Mouse (Mus musculus): Measurements from ENCODE around the gene Wdr47. TPM values are rescaled to one million over a fixed set of nuclear protein-coding genes. Genes with fewer than 3 reads are reported as not detected.
"Not testable (repeated sequence)": the region's sequence is repeated elsewhere in the genome, so short reads cannot be mapped to it uniquely, and the experiment has no call there.

Gene Wdr47
- polyA plus RNA-seq, 1 experiment from 2014 or later = 103 TPM

GRCm38 (mm10) chr3:108591530-108592522 lies 747 bp downstream of the Wdr47 start:
- Histone ChIP-seq H3K9ac (ENCODE audit: low read depth, low read length) (peak overlapping the region; percentile 95), H3K9me3 (ENCODE audit: control insufficient read depth, low read length) (no peaks in the 10 kb centered on the region), H3K36me3 (ENCODE audit: control insufficient read depth, insufficient read depth, low read length) (no peaks in the 10 kb centered on the region), H3K27me3 (replicated peaks; ENCODE audit: control insufficient read depth, insufficient read depth, low read length) (no peaks in the 10 kb centered on the region), H3K4me1 (ENCODE audit: control insufficient read depth, insufficient read depth, low read depth, low read length) (peaks cover 4% of the 10 kb centered on the region), H3K4me2 (ENCODE audit: low read length) (peak overlapping the region; percentile 70), H3K4me3 (ENCODE audit: low read length) (peak overlapping the region; percentile 88), H3K27ac (ENCODE audit: low read depth, low read length) (peak overlapping the region; percentile 96)
- ATAC-seq = peak; percentile 84
- WGBS = 0% methylated on average over 55 of the region's 61 CpGs

- ATAC-seq = no peak
- Histone ChIP-seq H3K4me3 (ENCODE audit: low read length) (no peak overlapping the region), H3K36me3 (ENCODE audit: control insufficient read depth, insufficient read depth, low read length) (peaks cover 5% of the 10 kb centered on the region), H3K4me1 (ENCODE audit: control insufficient read depth, insufficient read depth, low read depth, low read length) (no peaks in the 10 kb centered on the region), H3K27ac (ENCODE audit: low read depth, low read length) (no peak overlapping the region), H3K4me2 (ENCODE audit: low read length) (no peak overlapping the region), H3K27me3 (replicated peaks; ENCODE audit: control insufficient read depth, insufficient read depth, low read length) (no peaks in the 10 kb centered on the region), H3K9me3 (ENCODE audit: control insufficient read depth, low read length) (no peaks in the 10 kb centered on the region), H3K9ac (ENCODE audit: low read depth, low read length) (no peak overlapping the region)
- WGBS = 61% methylated on average over 3 of the region's 3 CpGs
Observed at GRCm38 (mm10) chr3:108608906-108609305, 17.8 kb downstream of the Wdr47 start.

- Histone ChIP-seq H3K9me3 (ENCODE audit: control insufficient read depth, low read length) (no peaks in the 10 kb centered on the region), H3K27ac (ENCODE audit: low read depth, low read length) (no peak overlapping the region), H3K4me2 (ENCODE audit: low read length) (no peak overlapping the region), H3K4me1 (ENCODE audit: control insufficient read depth, insufficient read depth, low read depth, low read length) (no peaks in the 10 kb centered on the region), H3K9ac (ENCODE audit: low read depth, low read length) (no peak overlapping the region), H3K27me3 (replicated peaks; ENCODE audit: control insufficient read depth, insufficient read depth, low read length) (no peaks in the 10 kb centered on the region), H3K36me3 (ENCODE audit: control insufficient read depth, insufficient read depth, low read length) (peaks cover 16% of the 10 kb centered on the region), H3K4me3 (ENCODE audit: low read length) (no peak overlapping the region)
- no peak for ATAC-seq
- 94% methylated on average over 5 of the region's 5 CpGs for WGBS
Observed at GRCm38 (mm10) chr3:108634761-108635160, 43.7 kb downstream of the Wdr47 start.

- WGBS = 67% methylated on average over 4 of the region's 4 CpGs
- no peak overlapping the region for H3K9ac ChIP-seq (ENCODE audit: low read depth, low read length)
- H3K4me1 ChIP-seq (ENCODE audit: control insufficient read depth, insufficient read depth, low read depth, low read length) = no peaks in the 10 kb centered on the region
- H3K4me2 ChIP-seq (ENCODE audit: low read length) = no peak overlapping the region
- H3K4me3 ChIP-seq (ENCODE audit: low read length) = no peak overlapping the region
- H3K27me3 ChIP-seq (replicated peaks; ENCODE audit: control insufficient read depth, insufficient read depth, low read length) = no peaks in the 10 kb centered on the region
- H3K36me3 ChIP-seq (ENCODE audit: control insufficient read depth, insufficient read depth, low read length) = peaks cover 19% of the 10 kb centered on the region
- no peak for ATAC-seq
- H3K27ac ChIP-seq (ENCODE audit: low read depth, low read length) = no peak overlapping the region
- no peaks in the 10 kb centered on the region for H3K9me3 ChIP-seq (ENCODE audit: control insufficient read depth, low read length)
Observed at GRCm38 (mm10) chr3:108639412-108639811, 48.3 kb downstream of the Wdr47 start.

- 89% methylated on average over 4 of the region's 4 CpGs for WGBS
- H3K9me3 ChIP-seq (ENCODE audit: control insufficient read depth, low read length) = no peaks in the 10 kb centered on the region
- ATAC-seq = no peak
- no peaks in the 10 kb centered on the region for H3K27me3 ChIP-seq (replicated peaks; ENCODE audit: control insufficient read depth, insufficient read depth, low read length)
- no peak overlapping the region for H3K27ac ChIP-seq (ENCODE audit: low read depth, low read length)
- no peak overlapping the region for H3K9ac ChIP-seq (ENCODE audit: low read depth, low read length)
- H3K4me1 ChIP-seq (ENCODE audit: control insufficient read depth, insufficient read depth, low read depth, low read length) = no peaks in the 10 kb centered on the region
- H3K4me2 ChIP-seq (ENCODE audit: low read length) = no peak overlapping the region
- H3K36me3 ChIP-seq (ENCODE audit: control insufficient read depth, insufficient read depth, low read length) = peaks cover 28% of the 10 kb centered on the region
- no peak overlapping the region for H3K4me3 ChIP-seq (ENCODE audit: low read length)
Observed at GRCm38 (mm10) chr3:108640998-108641397, 49.9 kb downstream of the Wdr47 start.

GRCm38 (mm10) chr3:108644856-108645255 lies 53.8 kb downstream of the Wdr47 start:
- Histone ChIP-seq H3K27me3 (replicated peaks; ENCODE audit: control insufficient read depth, insufficient read depth, low read length) (no peaks in the 10 kb centered on the region), H3K9ac (ENCODE audit: low read depth, low read length) (no peak overlapping the region), H3K4me1 (ENCODE audit: control insufficient read depth, insufficient read depth, low read depth, low read length) (no peaks in the 10 kb centered on the region), H3K36me3 (ENCODE audit: control insufficient read depth, insufficient read depth, low read length) (peaks cover 16% of the 10 kb centered on the region), H3K9me3 (ENCODE audit: control insufficient read depth, low read length) (no peaks in the 10 kb centered on the region), H3K27ac (ENCODE audit: low read depth, low read length) (no peak overlapping the region), H3K4me3 (ENCODE audit: low read length) (no peak overlapping the region), H3K4me2 (ENCODE audit: low read length) (no peak overlapping the region)
- no peak for ATAC-seq
- 92% methylated on average over 3 of the region's 3 CpGs for WGBS

- no peak overlapping the region for H3K4me3 ChIP-seq (ENCODE audit: low read length)
- H3K36me3 ChIP-seq (ENCODE audit: control insufficient read depth, insufficient read depth, low read length) = peaks cover 16% of the 10 kb centered on the region
- no peaks in the 10 kb centered on the region for H3K4me1 ChIP-seq (ENCODE audit: control insufficient read depth, insufficient read depth, low read depth, low read length)
- WGBS = 41% methylated on average over 7 of the region's 7 CpGs
- no peaks in the 10 kb centered on the region for H3K9me3 ChIP-seq (ENCODE audit: control insufficient read depth, low read length)
- H3K9ac ChIP-seq (ENCODE audit: low read depth, low read length) = no peak overlapping the region
- no peak overlapping the region for H3K27ac ChIP-seq (ENCODE audit: low read depth, low read length)
- no peaks in the 10 kb centered on the region for H3K27me3 ChIP-seq (replicated peaks; ENCODE audit: control insufficient read depth, insufficient read depth, low read length)
- ATAC-seq = no peak
- no peak overlapping the region for H3K4me2 ChIP-seq (ENCODE audit: low read length)
Observed at GRCm38 (mm10) chr3:108646036-108646435, 55.0 kb downstream of the Wdr47 start.

GRCm38 (mm10) chr3:108647681-108648080 lies 56.6 kb downstream of the Wdr47 start:
- peaks cover 16% of the 10 kb centered on the region for H3K36me3 ChIP-seq (ENCODE audit: control insufficient read depth, insufficient read depth, low read length)
- H3K27me3 ChIP-seq (replicated peaks; ENCODE audit: control insufficient read depth, insufficient read depth, low read length); H3K9me3 ChIP-seq (ENCODE audit: control insufficient read depth, low read length); H3K4me3 ChIP-seq (ENCODE audit: low read length); H3K4me1 ChIP-seq (ENCODE audit: control insufficient read depth, insufficient read depth, low read depth, low read length); H3K9ac ChIP-seq (ENCODE audit: low read depth, low read length); H3K27ac ChIP-seq (ENCODE audit: low read depth, low read length); H3K4me2 ChIP-seq (ENCODE audit: low read length): not testable (repeated sequence)
- 0 out of 2 replicates have a peak, but pooled peaks have one; percentile 21 for ATAC-seq
- 43% methylated on average over 5 of the region's 5 CpGs for WGBS

GRCm38 (mm10) chr3:108652866-108653642 lies 62.0 kb downstream of the Wdr47 start:
- peak overlapping the region; percentile 31 for H3K4me2 ChIP-seq (ENCODE audit: low read length)
- no peaks in the 10 kb centered on the region for H3K27me3 ChIP-seq (replicated peaks; ENCODE audit: control insufficient read depth, insufficient read depth, low read length)
- ATAC-seq = no peak
- H3K4me3 ChIP-seq (ENCODE audit: low read length) = no peak overlapping the region
- H3K27ac ChIP-seq (ENCODE audit: low read depth, low read length) = no peak overlapping the region
- H3K9ac ChIP-seq (ENCODE audit: low read depth, low read length) = no peak overlapping the region
- peaks cover 6% of the 10 kb centered on the region; the same call in 1 of the 2 replicates for H3K4me1 ChIP-seq (ENCODE audit: control insufficient read depth, insufficient read depth, low read depth, low read length)
- WGBS = 26% methylated on average over 9 of the region's 9 CpGs
- H3K9me3 ChIP-seq (ENCODE audit: control insufficient read depth, low read length) = no peaks in the 10 kb centered on the region
- no peaks in the 10 kb centered on the region for H3K36me3 ChIP-seq (ENCODE audit: control insufficient read depth, insufficient read depth, low read length)

Data from hindbrain, embryonic 16.5 days (tissue).